Mouse (Mus musculus) kidney, adult 8-10 months (tissue): ENCODE data around the gene Pcgf5.

Source experiments
- DNase-seq, 2 experiments: peaks; one replicate each; pipeline ENCODE4 v3.0.0; 2022

Gene Pcgf5

DNA sequence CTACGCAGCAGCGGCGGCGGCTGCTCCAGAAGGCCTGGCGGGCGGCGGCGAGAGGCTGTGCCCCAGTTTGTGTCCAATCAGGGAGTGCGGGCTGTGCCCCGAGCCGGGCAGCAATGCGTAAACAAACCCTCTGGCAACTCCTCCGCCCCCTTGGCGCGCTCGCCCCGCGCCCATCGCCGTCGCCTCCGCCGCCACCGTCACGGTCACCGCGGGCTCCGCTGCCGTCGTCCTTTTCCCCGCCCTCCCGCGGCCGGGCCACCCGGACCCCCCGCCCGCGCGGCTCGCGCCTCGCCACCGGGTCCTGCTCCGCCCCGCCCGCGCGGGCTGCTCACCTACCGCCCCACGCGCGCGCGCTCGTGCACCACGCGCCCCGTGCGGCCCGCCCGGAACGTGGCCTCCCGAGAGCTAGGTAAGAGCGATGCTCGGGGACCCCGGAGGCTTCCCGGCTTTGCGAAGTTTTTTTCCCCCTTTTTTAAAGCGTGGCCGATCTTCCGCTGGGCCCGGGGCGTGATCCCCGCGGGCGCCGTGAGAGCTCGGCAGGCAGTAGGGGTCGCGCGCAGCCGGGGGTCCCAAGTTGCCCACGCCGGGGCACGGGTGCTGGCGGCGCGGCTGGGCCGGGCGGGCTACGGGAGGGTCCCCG, at the start of gene Pcgf5:
TSS of gene Pcgf5 (plus strand) at position 149 of the 640 bp plus-strand sequence.
- peak; percentile 83 for DNase-seq

DNA sequence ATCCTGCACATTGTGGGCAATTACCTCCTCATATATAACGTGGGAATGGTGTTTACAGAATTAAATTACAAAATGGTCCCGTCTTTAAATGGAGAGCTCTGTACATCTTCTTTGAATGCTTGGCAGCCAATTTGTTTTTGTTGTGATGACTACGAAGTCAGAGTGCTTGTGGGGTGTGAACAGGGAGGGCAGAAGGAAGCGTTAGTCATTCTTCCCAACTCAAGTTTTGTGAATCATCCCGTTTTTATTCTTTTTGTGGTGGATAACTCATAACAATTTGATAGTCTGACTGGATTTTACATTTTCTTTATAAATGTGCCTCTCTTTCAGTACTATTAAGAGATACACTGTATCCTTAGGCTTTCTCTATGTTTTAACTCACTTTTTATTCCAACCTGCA, 42.6 kb upstream of the Pcgf5 start:
- no peak for DNase-seq

DNA sequence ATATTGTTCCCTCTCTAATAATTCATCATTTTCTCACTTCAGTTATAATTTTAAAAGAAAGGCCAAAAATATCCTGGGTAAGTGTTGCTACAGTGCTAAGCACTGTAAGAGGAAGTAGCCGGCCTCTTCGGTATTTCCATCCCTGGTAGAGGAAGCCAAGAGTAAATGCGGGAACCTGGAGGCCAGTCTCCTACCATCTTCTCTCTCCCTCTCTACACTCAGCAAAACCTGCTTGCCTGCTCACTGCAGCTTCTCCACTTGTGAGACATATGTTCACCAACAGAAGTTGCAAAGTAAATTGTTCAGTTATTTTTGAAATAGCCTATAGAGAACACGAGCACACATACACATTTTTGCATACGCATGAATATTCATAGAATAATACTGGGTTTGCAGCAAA, 34.1 kb upstream of the Pcgf5 start:
- no peak for DNase-seq

DNA sequence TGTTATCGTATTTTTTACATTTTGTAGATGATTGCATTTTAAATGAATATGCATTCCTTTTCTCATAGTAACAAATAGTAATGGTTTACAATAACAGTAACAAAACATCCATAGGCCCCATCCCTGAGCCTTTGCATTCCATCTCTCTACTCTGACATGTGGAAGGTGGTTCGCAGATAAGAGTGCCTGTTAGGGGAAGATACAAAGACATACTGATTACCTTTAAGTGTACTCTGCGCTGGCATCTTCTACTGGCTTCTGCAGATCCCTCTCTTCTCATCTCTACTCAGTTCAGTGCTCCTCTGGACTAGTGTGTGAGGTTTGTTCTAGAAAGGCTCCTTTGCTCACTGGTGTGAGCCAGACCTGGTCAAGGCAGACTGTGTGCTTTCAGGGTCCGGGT, 28.4 kb upstream of the Pcgf5 start:
- no peak for DNase-seq

DNA sequence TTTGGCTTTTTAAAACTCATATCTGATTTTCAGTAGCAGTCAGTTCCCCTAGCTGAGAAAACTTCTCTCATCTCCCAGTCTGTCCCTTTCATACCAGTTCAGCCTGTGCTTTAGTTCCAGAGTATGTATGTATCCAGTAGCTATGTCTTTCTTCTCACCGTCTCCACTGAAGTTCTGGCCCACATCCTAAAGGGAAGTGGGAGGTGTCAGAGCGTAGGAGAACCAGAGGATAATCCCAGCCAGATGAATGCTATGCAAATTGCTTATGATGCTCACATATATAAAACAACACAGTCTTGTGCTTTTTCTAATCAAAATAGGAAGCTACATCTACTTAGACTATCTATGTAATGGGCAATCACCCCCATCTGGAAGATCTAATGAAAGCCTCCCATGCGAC, 27.0 kb upstream of the Pcgf5 start:
- no peak for DNase-seq

DNA sequence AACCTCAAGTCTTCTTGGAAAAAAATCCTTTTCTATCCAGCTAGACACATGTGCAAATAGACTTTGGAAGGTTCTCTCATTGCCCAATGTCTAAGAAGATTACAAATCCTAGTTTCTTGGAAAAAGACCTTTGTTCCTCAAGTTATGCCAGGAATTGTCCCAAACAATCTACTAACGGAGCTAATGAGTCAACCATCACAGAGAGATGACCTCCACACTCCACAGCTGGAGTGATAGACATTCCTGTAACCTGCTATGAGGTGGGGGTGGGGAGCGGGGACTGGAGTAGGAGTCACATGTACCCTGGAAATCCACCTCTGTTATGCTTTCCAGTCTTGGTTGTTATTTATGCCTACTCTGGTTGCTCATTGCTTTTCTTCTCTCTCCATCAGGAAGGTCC, 24.8 kb upstream of the Pcgf5 start:
- DNase-seq, result peak; percentile 38 to 77

DNA sequence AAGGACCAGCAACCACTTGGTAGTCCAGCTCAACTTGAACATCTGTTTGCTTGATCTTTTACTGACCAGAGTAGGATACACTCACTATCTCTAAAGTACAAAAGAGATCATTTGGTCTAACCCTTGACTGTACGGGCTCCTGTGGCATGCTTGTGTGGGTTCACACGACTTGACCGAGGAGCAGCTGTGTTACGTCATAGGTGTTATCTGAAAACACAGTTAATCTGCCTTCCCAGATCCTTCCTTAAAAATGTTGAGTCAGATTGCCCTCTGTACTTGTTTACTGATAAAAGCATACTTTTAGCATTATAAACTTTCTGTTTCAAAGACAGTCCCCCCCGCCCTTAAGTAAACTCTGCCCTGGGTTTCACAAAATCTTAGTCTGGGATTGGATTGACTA, 19.4 kb upstream of the Pcgf5 start:
- DNase-seq, result no peak

DNA sequence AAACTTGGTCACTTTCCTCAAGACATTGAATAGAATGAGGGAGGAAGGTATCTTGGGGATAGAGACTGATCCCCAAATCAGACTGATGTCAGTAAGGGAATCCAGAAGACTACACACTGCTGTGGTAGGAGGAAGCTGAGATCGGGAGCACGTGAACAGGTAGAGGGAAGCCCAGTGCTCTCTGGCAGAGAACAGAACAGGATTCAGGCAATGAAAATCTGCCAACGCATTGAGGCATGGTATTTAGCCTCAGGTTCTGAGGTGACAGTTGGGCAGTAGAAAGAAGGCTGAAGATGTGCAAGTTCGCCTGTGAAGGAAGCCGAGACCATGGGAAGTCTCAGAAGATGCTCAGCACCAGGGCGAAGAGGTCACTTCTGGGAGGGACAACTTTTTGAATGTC, 733 bp upstream of the Pcgf5 start:
- peak; percentile 63 to 64 for DNase-seq

DNA sequence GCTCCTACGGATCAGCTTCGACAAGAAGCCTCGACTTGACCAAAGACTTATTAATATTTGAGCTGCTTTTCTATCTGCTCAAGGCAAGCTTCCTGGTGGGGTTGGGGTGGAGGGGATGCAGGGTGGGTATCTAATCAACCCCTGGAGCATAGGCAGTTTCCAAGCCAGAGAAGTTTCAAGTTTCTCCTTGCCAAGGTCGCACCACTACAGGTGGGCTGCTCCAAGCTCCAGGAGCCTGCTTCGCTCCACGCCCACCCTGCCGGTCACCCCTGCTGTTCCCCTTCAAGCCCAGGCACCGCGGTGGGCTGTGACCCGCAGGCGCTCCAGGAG, 313 bp upstream of the Pcgf5 start:
- no peak for DNase-seq

DNA sequence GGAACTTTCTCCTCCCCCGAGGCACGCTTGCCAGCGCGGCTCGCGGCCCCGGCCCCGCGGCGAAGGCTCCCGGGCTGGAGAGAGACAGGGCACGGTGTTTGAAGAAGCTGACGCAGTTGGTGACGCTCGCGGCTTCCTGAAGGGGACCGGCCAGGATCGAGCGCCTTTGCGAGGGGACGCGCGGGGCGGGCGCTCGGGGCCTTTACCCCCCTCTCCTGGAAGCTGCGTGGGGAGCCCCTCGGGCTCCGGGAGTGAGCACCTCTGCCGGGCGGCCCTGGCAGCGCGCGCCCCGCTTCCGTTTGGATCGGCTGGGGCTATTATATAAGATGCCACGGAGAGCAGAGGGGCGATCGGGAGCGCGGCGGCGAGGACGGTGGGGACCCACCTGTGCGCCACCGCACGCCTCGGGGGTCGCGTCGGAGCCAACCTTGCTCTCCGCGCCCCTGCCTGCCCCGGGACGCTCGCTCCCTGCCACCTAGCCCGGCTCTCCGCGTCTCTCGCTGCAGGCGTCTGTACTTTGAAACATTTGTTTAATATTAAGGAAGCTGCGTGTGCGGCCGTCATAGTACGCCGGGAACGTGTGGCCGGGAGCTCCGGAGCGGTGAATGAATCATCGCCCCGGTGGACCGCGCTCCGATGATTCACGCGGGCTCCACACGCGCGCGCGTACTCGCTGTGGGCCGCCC, 835 bp downstream of the Pcgf5 start:
- peak; percentile 57 to 71 for DNase-seq

DNA sequence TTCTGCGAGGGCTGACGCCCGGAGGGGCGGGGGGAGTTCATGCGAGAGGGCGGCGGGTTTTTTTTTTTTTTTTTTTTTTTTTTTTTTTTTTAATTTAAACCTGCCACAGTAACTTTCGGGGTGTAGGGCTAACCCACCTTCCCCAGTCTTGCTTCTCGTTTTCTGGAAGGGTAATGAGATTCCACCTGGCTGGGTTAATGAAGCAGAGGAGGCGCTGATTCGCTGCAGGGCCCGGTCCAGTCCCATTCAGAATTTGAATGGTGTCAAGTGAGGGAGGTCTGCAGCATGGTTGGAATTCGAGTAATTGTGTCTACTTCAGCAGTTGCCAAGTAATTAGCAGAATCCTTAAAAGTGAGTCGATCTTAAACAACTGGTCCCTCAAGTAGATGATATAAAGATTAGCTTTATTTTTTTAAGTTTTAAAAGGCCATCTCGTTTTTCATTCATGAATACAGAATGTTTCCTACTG, 1.4 kb downstream of the Pcgf5 start:
- peak in 1 of 2 experiments; percentile 34 for DNase-seq

DNA sequence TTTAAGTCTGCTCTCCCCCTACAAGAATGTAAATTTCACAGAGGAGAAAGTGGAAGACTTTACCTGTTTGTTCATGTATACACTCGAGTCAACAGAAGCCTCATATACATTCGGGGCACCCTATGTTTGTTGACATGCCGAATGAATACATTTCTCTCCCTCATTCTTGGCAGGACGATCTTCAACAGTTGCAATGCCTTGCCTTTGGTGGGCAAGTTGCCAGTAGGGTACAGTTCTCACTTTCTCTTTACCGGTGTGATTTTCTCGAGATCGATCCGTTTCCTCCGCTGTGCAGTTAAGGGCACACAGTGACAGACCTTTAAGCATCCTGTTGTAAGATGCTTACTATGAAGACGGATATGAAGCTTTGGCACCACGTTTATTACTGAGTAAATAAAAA, 2.1 kb downstream of the Pcgf5 start:
- DNase-seq, result peak in 1 of 2 experiments; percentile 7

DNA sequence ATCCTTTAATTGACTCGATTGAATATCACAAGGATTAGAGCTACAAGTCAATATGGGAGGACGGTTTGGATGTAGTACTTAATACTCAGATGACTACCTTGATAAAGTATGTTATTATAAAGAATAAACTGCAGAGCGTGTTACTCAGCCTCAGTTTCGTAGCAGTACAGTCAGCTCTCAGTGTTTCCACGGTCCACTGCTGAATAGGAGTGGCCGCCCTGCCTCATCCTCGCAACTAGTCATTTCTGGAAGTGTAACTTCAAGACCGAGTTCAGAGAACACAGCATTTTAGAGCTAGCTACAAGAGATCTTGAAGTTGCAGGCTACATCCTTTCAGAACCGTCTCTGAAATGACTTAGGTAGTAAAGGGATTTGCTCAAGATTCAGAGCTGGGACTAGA, 2.8 kb downstream of the Pcgf5 start:
- DNase-seq, result no peak

DNA sequence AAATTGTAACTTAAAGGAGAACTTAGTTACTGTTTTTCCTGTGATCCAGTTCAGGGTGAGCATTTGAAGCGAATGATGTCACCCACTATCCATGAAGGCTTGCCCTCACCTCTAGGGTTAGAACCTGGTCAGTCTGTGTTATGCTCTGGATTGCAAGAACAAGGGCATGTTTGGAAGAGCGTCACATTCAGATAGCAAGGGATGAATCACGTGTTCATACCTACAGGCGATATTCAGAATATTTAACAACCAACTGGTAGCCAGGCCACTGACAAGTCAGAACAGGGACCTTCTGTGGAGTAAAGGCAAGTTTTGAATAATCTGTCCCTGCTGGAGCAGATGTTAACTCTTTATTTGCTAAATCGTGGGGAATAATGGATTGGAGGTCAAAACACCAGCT, 14.4 kb downstream of the Pcgf5 start:
- no peak for DNase-seq

DNA sequence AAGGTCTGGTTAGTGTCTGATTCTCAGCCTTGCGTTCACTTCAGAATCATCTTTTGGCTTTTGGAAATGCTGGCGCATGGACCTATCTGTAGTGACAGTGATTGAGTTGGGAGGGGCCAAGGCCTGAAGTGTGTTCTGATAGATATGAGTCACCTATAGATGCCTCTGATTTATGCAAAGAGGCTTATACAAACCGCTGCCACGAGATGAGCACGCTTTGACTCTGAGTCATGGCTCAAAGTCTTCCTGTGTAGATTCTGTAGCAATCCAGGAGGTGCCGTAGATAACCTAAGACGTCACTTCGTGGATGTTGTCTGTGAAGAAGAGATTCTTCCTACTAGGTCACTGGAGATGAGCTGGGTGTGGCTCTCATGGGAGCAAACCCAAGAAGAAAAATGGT, 16.6 kb downstream of the Pcgf5 start:
- DNase-seq, result no peak

DNA sequence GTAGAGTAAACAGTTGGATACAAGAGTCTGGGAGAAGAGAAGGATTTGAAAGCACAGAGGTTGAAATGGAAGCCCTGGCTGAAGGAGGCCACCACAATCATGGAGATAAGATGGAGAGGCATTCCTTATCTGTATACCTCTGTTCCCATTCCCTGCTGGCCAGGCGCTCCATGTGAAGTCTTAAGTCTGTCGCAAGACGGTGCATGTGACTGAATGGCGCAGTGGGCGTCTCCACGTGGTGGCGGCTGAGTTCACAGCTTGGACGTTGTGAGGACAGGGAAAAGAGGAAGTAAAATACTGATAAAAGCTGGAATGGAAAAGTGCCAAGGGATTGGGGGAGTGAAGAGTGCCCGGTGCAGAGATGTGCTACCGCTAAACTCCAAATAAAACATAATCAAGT, 23.4 kb downstream of the Pcgf5 start:
- DNase-seq, result no peak

DNA sequence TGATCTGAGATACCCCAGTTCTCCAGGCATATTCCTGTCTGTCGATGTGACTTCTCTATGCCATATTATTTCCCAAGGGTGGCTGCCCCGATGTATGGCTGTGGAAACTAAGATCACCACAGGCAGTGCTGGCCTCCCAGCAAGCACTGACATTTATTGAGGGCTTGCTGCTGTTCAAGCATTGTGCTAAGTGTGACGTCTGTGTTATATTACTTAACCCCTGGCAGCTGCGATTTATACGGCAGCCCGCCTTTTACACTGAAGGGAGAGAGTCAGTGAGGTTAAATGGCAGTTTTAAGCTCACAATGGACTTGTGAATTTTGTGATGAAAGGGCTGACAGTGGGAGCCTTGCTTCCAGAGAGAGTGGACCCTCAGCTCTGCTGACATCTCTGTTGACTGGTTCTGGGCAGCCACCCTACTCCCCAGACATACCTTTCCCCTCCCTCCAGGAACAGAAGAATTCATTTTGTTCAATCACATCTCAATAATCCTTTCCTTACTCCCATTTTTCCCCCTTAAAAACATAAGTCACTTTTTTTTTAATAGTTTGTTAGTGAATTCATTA, 25.0 kb downstream of the Pcgf5 start:
- no peak for DNase-seq

DNA sequence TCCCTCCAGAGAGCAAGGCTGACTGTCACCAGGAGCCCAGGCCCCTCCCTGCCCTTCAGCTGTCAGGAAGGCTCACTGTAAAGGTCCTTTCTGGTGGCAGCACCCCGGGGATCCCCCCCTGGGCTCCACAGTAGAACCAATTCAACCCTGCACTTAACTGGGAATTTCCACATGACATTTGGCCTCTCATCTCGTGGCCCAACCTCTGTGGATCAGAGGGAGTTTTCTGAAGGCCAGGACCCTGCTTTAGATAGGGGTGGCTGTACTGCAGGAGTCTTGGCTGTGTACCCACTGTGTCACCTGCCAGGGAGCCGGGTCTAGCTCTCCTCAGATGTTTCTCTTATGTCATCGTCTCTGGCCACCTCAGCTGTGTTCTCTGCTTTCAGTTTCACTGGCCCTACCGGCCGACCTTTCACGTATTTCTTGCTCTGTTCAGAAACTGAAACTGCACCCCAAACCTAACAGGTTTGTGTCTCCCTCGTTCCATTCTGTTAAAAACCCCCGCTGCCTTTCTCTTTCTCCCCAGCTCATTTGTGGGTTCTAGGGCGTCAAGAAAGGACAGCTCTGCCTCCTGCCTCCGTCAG, 27.2 kb downstream of the Pcgf5 start:
- DNase-seq, result no peak

DNA sequence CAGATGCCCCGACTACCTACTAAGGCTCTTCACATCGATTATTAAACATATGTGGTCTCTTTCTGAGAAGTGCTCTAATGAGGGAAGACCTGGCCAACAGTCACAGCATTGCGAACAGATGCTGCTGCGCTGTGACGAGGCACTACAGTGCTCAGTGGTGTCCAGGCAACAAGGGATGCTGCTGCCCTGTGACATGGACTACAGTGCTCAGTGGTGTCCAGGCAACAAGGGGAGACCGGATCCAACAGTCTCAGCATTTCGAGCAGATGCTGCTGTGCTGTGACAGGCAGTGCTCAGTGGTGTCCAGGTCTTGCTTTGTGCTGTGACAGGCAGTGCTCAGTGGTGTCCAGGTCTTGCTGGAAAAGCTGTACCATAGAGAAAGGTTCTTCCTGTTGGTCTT, 29.6 kb downstream of the Pcgf5 start:
- DNase-seq, result no peak

DNA sequence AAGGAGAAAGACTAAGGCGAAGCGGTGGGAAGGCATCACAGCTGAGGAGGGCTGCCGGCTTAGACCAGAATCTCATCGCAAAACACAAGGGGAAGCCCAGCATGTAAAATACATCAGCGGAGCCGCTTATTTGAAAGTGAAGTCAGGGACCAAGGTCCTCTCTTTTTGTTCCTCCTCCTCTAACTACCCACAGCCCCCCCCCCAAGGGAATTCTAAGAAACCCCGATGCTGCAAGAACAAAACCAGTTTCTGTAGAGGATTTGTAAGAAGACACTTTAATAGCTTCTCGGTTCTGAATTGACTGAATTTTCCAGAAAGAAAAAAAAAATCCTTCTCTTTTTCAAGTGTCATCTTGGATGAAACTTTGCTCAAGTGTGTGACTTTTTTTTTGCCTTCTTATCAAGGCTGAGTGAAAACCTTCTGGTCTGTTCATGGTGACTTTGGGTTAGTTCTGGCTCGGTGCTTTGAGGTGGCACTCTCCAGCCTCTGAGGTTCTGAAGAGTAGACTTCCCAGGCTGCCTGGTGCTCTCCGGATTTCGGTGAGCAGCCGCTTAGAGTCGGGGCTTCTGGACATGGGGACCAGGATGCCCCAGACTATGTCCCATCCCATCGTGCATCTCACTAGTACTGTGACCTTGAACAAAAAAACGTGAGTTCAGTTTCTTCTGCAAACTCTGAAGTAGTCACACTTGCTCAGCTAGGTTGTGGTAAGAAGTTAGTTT, 30.6 kb downstream of the Pcgf5 start:
- no peak for DNase-seq

DNA sequence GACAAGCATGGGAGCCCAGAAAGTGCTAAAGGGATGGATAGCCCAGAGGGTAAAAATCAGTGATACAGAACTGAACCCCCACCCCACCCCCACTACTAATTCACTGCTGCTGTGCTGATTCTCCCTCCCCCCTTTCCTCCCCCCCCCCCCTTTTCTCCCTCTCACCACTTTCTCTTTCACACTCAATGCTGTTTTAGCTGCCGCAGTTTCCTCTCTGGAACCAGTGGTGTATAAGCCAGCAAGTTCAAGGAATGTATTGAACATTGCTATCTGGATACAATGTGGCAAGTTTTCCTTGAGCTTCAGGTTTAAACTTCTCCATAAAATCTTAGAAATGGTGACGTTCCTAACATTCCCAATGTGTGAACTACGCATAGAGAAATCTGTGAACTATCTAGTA, 34.8 kb downstream of the Pcgf5 start:
- DNase-seq, result no peak

DNA sequence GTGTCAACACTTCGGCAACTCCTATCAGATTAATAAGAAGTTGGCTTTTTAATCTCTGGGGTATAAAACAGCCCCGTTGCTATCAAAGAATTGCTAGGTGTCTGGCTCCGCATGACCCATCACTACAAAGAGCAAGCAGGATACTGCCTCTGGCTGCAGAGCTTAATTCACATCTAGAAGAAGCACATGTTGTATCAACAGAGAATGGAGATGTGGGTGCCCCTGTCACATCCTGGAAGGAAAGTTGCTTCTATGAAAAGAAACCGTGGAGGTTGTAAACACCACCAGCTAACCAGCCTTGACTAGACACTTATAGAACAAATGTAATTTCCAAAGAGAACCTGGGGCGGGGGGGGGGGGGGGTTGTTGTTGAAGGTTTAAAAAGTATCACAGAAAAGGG, 35.9 kb downstream of the Pcgf5 start:
- no peak for DNase-seq

DNA sequence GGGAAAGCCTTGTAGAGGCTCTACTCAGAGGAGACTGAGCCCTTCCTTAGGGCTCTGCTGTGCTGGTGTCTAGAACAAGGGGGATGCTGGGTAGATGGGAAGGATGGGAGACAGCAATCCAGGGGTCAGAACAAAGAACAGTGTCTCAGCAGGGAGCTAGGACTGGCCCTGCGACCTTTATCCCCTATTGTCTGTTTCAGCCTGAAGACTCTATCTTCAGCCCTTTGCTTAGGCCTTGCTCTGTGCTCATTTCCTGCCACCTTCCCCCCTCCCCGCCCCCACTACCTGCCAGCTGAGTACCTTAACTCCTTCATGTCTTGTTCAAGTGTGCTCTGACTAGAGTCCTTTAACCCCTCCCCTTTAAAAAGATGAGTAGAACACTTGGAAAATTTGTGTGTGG, 36.3 kb downstream of the Pcgf5 start:
- no peak for DNase-seq

DNA sequence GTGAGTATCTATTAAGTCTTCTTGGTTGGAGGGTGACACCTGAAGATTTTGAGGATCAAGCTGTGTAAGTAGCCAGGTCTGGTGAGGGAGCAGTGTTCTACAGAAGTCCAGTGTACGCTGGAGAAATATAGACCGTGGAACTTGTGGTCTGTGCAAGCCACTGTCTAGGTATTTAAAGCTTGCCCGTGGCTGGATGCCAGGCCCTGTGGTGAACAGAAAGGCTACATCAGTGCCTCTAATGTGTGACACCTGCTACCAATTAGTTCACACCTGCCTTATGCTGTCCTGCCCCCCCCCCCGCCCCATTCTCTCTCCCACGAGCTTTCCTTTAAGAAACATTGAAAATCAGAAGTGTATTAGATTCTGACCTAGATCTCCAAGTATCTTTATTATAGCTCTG, 40.4 kb downstream of the Pcgf5 start:
- no peak for DNase-seq
